Mouse (Mus musculus) ES-E14 (cell line): Measurements from ENCODE around the gene Cep164. TPM values are rescaled to one million over a fixed set of nuclear protein-coding genes. Genes with fewer than 3 reads are reported as not detected.

Experiments used
- DNase-seq: peaks from one replicate; pipeline ENCODE4 v3.0.0-alpha.2; 2013; ENCODE audit warnings: low read depth, low spot score
- H3K27ac ChIP-seq: 2 replicates; pipeline ENCODE4 v1.5.1; 2012; ENCODE audit warnings: low read depth, mild to moderate bottlenecking, low read length, moderate library complexity, mixed read lengths; ENCODE audit not compliant: poor library complexity, insufficient read depth, severe bottlenecking
- H3K36me3 ChIP-seq: 2 replicates; pipeline ENCODE4 v1.6.1; 2012; ENCODE audit warnings: mild to moderate bottlenecking, low read length, moderate library complexity, mixed read lengths; ENCODE audit not compliant: control insufficient read depth, poor library complexity, insufficient read depth, severe bottlenecking
- H3K4me1 ChIP-seq, 2 experiments: fragments of 150-350 bp in 1 of 2; sonication (generic) in 1 of 2; 2 replicates each; pipeline ENCODE4 v1.6.1; 2012; ENCODE audit warnings: low read length in 2 of 2, mild to moderate bottlenecking in 1 of 2, mixed read lengths in 1 of 2; ENCODE audit not compliant: control insufficient read depth in 2 of 2, insufficient read depth in 2 of 2, poor library complexity in 1 of 2
- H3K4me3 ChIP-seq, 2 experiments: fragments of 150-350 bp in 1 of 2; sonication (generic) in 1 of 2; 2 replicates each; pipeline ENCODE4 v1.5.1; 2012; ENCODE audit warnings: low read length in 2 of 2, low read depth in 1 of 2, mild to moderate bottlenecking in 1 of 2, mixed read lengths in 1 of 2; ENCODE audit not compliant: insufficient read depth in 1 of 2, poor library complexity in 1 of 2, severe bottlenecking in 1 of 2
- H3K9ac ChIP-seq: 2 replicates; pipeline ENCODE4 v1.6.1; 2012; ENCODE audit warnings: low read depth, mild to moderate bottlenecking, low read length, mixed read lengths; ENCODE audit not compliant: poor library complexity, insufficient read depth, severe bottlenecking
- H3K9me3 ChIP-seq: fragments of 150-350 bp; sonication (generic); 2 replicates; pipeline ENCODE4 v1.6.1; 2012; ENCODE audit warnings: low read depth, mild to moderate bottlenecking, low read length; ENCODE audit not compliant: control insufficient read depth, insufficient read depth
- CHD2 ChIP-seq: IDR thresholded peaks from 2 replicates; pipeline ENCODE4 v1.6.1; 2014; ENCODE audit warnings: mild to moderate bottlenecking, low read depth, low read length, inconsistent platforms
- HCFC1 ChIP-seq: IDR thresholded peaks from 2 replicates; pipeline ENCODE4 v1.6.1; 2012; ENCODE audit warnings: low read length, inconsistent platforms, borderline replicate concordance; ENCODE audit not compliant: insufficient read depth
- MAFK ChIP-seq: IDR thresholded peaks from 2 replicates; pipeline ENCODE4 v1.6.1; 2014; ENCODE audit warnings: mild to moderate bottlenecking, low read depth, low read length, inconsistent platforms; ENCODE audit not compliant: insufficient read depth
- ZC3H11A ChIP-seq: IDR thresholded peaks from 2 replicates; pipeline ENCODE4 v1.6.1; 2012; ENCODE audit warnings: low read depth, mild to moderate bottlenecking, inconsistent platforms, low read length, borderline replicate concordance
- ZNF384 ChIP-seq: IDR thresholded peaks from 2 replicates; pipeline ENCODE4 v1.6.1; 2012; ENCODE audit warnings: low read depth, low read length, inconsistent platforms
- in situ Hi-C, 2 experiments: fragments of 600-800 bp; cut with MboI; formaldehyde crosslinking; loops; one replicate each; pipeline ENCODE4 v1.15.1; 2025; ENCODE audit warnings: low sequenced_read_pairs in 2 of 2, inconsistent platforms in 1 of 2; ENCODE audit not compliant: unreplicated experiment in 2 of 2
- total RNA-seq: library from RNA; depleted of rRNA; stranded (reverse); fragments of 300-350 nt; gene quantifications from 2 replicates; pipeline ENCODE4 v1.2.3, GENCODE M21; 2012

Cep164 gene
- total RNA-seq, 1 experiment: 19.1 TPM

DNA sequence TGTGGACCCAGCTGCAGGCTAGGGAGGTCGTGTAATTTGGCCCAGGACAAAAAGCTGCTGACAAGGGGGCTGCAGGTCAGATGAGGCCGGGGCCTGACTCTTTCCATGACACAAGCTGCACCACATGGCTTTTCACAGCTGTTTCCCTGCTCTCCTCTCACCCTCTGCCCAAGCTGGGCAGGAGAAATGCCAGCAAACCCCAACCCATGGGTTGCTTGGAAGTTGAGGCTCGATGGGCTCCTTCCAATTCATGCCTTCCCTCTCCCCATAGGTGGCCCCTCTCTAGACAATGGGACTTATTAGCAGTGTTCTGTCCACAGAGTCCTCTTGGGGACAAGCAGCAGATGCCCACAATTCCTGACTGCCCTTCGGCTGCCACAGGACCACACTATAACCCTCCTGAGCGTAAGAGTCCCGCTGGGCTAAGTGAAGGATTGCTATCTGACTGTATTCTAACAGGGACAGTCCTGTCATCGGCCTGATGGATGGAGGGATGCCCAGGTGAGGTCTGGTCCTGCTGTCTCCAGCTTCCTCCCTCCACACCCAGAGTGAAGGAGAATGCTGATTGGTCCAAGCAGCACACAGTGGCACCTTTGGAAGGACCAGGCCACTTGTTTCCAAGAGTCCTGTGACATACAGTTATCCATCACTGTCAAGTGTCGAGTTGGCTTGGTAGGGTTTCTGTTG is 36.9 kb downstream of the Cep164 start:
- Histone ChIP-seq H3K9me3 (no peaks in the 10 kb centered on the region), H3K27ac (no peak overlapping the region), H3K4me1 (no peaks in the 10 kb centered on the region), H3K9ac (no peak overlapping the region), H3K36me3 (0 out of 2 replicates have a peak, but pooled peaks cover 2% of the 10 kb centered on the region), H3K4me3 (no peak overlapping the region)
- no peak for DNase-seq
- in situ Hi-C loops: no loop called here
- TF ChIP-seq ZNF384 (no peak), MAFK (no peak), ZC3H11A (no peak), HCFC1 (no peak), CHD2 (no peak)

DNA sequence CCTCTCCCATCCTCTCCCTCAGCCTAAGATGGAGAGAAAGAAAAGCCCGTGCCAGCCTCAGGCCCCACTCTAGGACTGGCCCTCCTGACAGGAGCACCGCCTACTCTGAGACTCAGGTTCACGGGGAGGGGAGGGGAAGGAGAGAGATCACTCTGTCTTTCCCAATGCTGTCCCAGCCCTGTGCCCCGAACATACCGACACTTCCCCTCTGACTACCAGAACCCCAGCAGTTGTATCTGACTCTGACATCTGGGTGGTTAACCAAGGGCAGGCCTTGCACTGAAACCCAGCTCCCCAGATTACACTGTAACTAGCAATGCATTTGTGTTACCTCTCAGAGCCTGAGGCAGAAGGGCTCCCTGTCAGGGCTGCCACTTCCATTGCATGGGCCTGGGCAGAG is 40.1 kb downstream of the Cep164 start:
- H3K9ac ChIP-seq: no peak overlapping the region
- H3K27ac ChIP-seq: no peak overlapping the region
- in situ Hi-C loops: no loop called here
- no peaks in the 10 kb centered on the region for H3K4me1 ChIP-seq
- no peak overlapping the region for H3K4me3 ChIP-seq
- no peak for DNase-seq
- no peaks in the 10 kb centered on the region for H3K36me3 ChIP-seq
- no peaks in the 10 kb centered on the region for H3K9me3 ChIP-seq
- no peak for TF ChIP-seq ZC3H11A
- TF ChIP-seq ZNF384: no peak
- no peak for TF ChIP-seq HCFC1
- TF ChIP-seq MAFK: no peak
- TF ChIP-seq CHD2: no peak

DNA sequence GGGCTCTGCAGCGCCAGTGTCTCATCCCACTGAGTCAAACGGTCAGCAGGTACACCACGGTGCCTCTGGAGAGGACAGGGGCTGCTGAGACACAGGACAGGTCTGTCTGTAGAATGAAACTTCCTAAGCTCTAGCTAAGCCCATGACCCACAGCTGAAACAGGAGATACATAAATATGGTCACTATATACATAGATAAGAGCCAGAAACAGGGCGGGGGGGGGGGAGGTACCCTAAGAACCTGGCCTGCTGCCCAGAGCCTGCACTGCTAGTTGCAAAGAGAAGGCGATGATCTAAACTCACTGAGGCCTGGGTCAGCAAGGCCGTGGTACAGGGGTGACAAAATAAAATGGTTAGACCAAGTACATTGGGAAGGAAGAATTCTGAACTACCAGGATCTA is 40.9 kb downstream of the Cep164 start:
- Histone ChIP-seq H3K4me3 (no peak overlapping the region), H3K4me1 (no peaks in the 10 kb centered on the region), H3K36me3 (no peaks in the 10 kb centered on the region), H3K9me3 (no peaks in the 10 kb centered on the region), H3K9ac (no peak overlapping the region), H3K27ac (no peak overlapping the region)
- DNase-seq: no peak
- in situ Hi-C loops: no loop called here
- no peak for TF ChIP-seq HCFC1
- no peak for TF ChIP-seq ZC3H11A
- TF ChIP-seq CHD2: no peak
- TF ChIP-seq MAFK: no peak
- TF ChIP-seq ZNF384: no peak

DNA sequence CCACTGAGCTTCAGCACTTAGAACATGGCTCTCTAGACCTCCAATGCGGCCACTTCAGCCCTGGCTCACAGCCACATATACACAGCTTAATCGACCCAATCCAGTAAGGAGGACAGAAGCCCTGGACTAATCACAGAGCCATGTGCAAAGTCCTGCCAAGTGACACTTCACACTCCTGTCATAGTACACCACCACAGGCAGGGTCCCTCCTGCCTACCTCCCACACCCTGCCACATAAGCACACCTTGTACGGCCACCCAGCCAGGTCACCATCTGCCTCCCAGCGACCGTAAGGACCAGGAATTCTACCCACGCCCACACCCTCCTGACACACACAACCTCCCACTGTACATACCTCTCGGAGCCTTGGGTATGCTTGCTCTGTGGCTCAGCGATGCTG is 41.4 kb downstream of the Cep164 start:
- no peak for TF ChIP-seq MAFK
- TF ChIP-seq CHD2: no peak
- TF ChIP-seq HCFC1: no peak
- no peak for TF ChIP-seq ZC3H11A
- no peak overlapping the region for H3K4me3 ChIP-seq
- no peaks in the 10 kb centered on the region for H3K4me1 ChIP-seq
- no peaks in the 10 kb centered on the region for H3K36me3 ChIP-seq
- H3K9ac ChIP-seq: no peak overlapping the region
- no peak for DNase-seq
- no peaks in the 10 kb centered on the region for H3K9me3 ChIP-seq
- H3K27ac ChIP-seq: no peak overlapping the region
- in situ Hi-C loops: no loop called here
